Mouse (Mus musculus) ES-E14 (cell line): ENCODE measurements around the gene Fam169b.

Experiments used
- ZC3H11A ChIP-seq: IDR thresholded peaks from 2 replicates; pipeline ENCODE4 v1.6.1; 2012; ENCODE audit warnings: low read depth, mild to moderate bottlenecking, inconsistent platforms, low read length, borderline replicate concordance
- ZNF384 ChIP-seq: IDR thresholded peaks from 2 replicates; pipeline ENCODE4 v1.6.1; 2012; ENCODE audit warnings: low read depth, low read length, inconsistent platforms

DNA sequence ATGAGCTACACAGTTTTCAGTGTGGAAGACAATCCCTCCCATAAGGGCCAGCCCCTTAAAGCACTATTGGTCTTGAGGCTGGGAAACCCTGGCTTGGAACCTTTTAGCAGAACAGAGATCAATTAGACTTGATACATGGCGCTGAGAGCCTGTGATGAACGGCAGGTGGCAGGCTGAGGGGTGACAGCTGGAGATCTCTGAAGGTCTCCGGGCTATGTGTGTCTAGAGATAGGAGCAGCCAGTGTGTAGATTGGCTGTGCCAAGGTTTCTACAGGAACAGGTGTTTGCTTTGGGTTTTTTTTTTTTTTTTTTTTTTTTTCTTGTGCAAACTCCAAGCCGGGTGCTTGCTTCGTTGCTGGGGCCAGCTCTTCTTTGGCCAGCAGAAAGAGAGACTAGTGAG lies 135.0 kb downstream of the Fam169b start:
- TF ChIP-seq ZNF384, result no peak
- no peak for TF ChIP-seq ZC3H11A
